Mouse (Mus musculus) adrenal gland (tissue): ENCODE results near the gene Spg21.

Source experiments
- intact Hi-C: fragments of 180-260 bp; cut with DNase I; formaldehyde crosslinking; loops from one replicate; pipeline ENCODE4 v1.15.1; 2025
- long read RNA-seq, 2 experiments: library from polyadenylated mRNA; unstranded; transcript quantifications; one replicate each; pipeline ENCODE4 v2.0.0; 2020; ENCODE audit warnings: borderline replicate concordance in 1 of 2; ENCODE audit not compliant: insufficient replicate concordance in 1 of 2

Gene Spg21
- long read RNA-seq, experiment 1, transcript Spg21-201 (9 exons, 2,680 nt), result major isoform, 50 of 52 reads
- long read RNA-seq, experiment 1, partial matches to known transcripts, result 2 of 52 reads
- long read RNA-seq, experiment 1, other reads (novel, unspliced or antisense), result 0 of 52 reads
- long read RNA-seq, experiment 2, transcript Spg21-201 (9 exons, 2,680 nt), result major isoform, 79 of 84 reads
- long read RNA-seq, experiment 2, partial matches to known transcripts, result 2 of 84 reads
- long read RNA-seq, experiment 2, other reads (novel, unspliced or antisense), result 3 of 84 reads

- intact Hi-C loops, result no loop called here
Observed at GRCm38 (mm10) chr9:65460732-65461442, at the start of gene Spg21. TSS of gene Spg21 (plus strand) at chr9:65460947.

- intact Hi-C loops, result no loop called here
Observed at GRCm38 (mm10) chr9:65411326-65411725, 49.4 kb upstream of the Spg21 start.

GRCm38 (mm10) chr9:65417738-65418137 lies 43.0 kb upstream of the Spg21 start:
- intact Hi-C loops, result no loop called here

- intact Hi-C loops, result no loop called here
Observed at GRCm38 (mm10) chr9:65419633-65420032, 41.1 kb upstream of the Spg21 start.

GRCm38 (mm10) chr9:65422760-65423501 lies 37.8 kb upstream of the Spg21 start, which contains the start of gene Slc51b:
TSS of gene Slc51b (minus strand) at chr9:65422955.
- intact Hi-C loops, result no loop called here

- intact Hi-C loops, result no loop called here
Observed at GRCm38 (mm10) chr9:65424393-65424792, 36.4 kb upstream of the Spg21 start.

- intact Hi-C loops, result no loop called here
Observed at GRCm38 (mm10) chr9:65427511-65427910, 33.2 kb upstream of the Spg21 start.

GRCm38 (mm10) chr9:65428003-65428402 lies 32.7 kb upstream of the Spg21 start:
- intact Hi-C loops, result no loop called here

- intact Hi-C loops, result loop anchor here (5.0 to 10.0 kb wide), 2 partner anchors 58 to 154 kb away; partner anchors contain the start of genes Pif1 and Plekho2
Observed at GRCm38 (mm10) chr9:65430401-65430800, 30.3 kb upstream of the Spg21 start.

- intact Hi-C loops, result loop anchor here (5.0 to 10.0 kb wide), 2 partner anchors 59 to 154 kb away; partner anchors contain the start of genes Pif1 and Plekho2
Observed at GRCm38 (mm10) chr9:65430921-65431320, 29.8 kb upstream of the Spg21 start.

- intact Hi-C loops, result loop anchor here (2.0 to 10.0 kb wide), 3 partner anchors 39 to 153 kb away; partner anchors contain the start of genes Pif1 and Plekho2
Observed at GRCm38 (mm10) chr9:65432236-65432635, 28.5 kb upstream of the Spg21 start.

GRCm38 (mm10) chr9:65434140-65434539 lies 26.6 kb upstream of the Spg21 start:
- intact Hi-C loops, result loop anchor here (5.0 to 10.0 kb wide), 2 partner anchors 62 to 151 kb away; partner anchors contain the start of genes Pif1 and Plekho2

GRCm38 (mm10) chr9:65435211-65435610 lies 25.5 kb upstream of the Spg21 start:
- intact Hi-C loops, result loop anchor here (10.0 kb wide), 1 partner anchor 150 kb away; the partner anchor contains the start of genes Pif1 and Plekho2

GRCm38 (mm10) chr9:65435671-65436301 lies 25.0 kb upstream of the Spg21 start, which contains the start of gene Mtfmt:
TSS of gene Mtfmt (plus strand) at chr9:65435782.
- intact Hi-C loops, result loop anchor here (10.0 kb wide), 1 partner anchor 149 kb away; the partner anchor contains the start of genes Pif1 and Plekho2

- intact Hi-C loops, result no loop called here
Observed at GRCm38 (mm10) chr9:65444692-65445091, 16.1 kb upstream of the Spg21 start.

GRCm38 (mm10) chr9:65447951-65448350 lies 12.8 kb upstream of the Spg21 start:
- intact Hi-C loops, result no loop called here

GRCm38 (mm10) chr9:65458975-65459374 lies 1.8 kb upstream of the Spg21 start:
- intact Hi-C loops, result no loop called here

- intact Hi-C loops, result no loop called here
Observed at GRCm38 (mm10) chr9:65460198-65460597, 549 bp upstream of the Spg21 start.

- intact Hi-C loops, result no loop called here
Observed at GRCm38 (mm10) chr9:65462544-65462943, 1.8 kb downstream of the Spg21 start.

- intact Hi-C loops, result no loop called here
Observed at GRCm38 (mm10) chr9:65464161-65464560, 3.4 kb downstream of the Spg21 start.

- intact Hi-C loops, result no loop called here
Observed at GRCm38 (mm10) chr9:65465241-65465640, 4.5 kb downstream of the Spg21 start.
